Mouse (Mus musculus): ENCODE measurements around the gene Mt1. TPM values are rescaled to one million over a fixed set of nuclear protein-coding genes. Genes with fewer than 3 reads are reported as not detected.

The Mt1 gene
- polyA plus RNA-seq, 1 experiment = 1,753 TPM

DNA sequence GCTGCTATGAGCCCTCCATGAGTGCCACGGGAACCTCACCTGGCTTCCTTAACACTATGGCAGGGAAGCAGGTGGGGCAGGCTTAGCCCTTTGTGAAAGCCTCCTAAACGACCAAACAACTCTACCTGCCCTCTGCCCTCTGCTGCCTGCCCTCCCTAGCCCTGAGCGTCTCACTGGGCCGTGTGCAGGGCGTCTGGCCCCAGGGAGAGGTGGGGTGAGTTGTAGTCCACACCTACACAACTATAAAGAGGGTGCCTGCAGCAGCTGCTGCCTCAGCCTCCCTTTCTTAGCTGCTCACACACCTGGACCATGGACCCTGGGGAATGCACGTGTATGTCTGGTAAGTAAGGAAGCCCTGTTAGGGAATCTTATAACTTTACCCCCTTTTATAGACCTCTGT lies 41.9 kb upstream of the Mt1 start, which contains the start of gene Mt4:
Mt4 (plus strand) TSS at position 265 of the 400 bp plus-strand sequence.
- H3K4me1 ChIP-seq (ENCODE audit: control insufficient read depth, insufficient read depth, low read length) = no peaks in the 10 kb centered on the region
- TF ChIP-seq POLR2A (IDR thresholded peaks at IDR 0.05; ENCODE audit: control insufficient read depth, low read depth, low read length) (no peak), CTCF (IDR thresholded peaks at IDR 0.05; ENCODE audit: control insufficient read depth, insufficient read depth, insufficient replicate concordance, low read depth, low read length) (no peak)
- H3K4me3 ChIP-seq (ENCODE audit: control insufficient read depth, low read depth, low read length) = no peak within 1 kb of the TSS
- no peak within 1 kb of the TSS for H3K27ac ChIP-seq (ENCODE audit: control insufficient read depth, insufficient read depth, low read depth, low read length)
- no peaks in the 10 kb centered on the region for H3K36me3 ChIP-seq (ENCODE audit: control insufficient read depth, insufficient read depth, low read length)
- no peaks in the 10 kb centered on the region for H3K27me3 ChIP-seq (ENCODE audit: control insufficient read depth, insufficient read depth, low read length)

DNA sequence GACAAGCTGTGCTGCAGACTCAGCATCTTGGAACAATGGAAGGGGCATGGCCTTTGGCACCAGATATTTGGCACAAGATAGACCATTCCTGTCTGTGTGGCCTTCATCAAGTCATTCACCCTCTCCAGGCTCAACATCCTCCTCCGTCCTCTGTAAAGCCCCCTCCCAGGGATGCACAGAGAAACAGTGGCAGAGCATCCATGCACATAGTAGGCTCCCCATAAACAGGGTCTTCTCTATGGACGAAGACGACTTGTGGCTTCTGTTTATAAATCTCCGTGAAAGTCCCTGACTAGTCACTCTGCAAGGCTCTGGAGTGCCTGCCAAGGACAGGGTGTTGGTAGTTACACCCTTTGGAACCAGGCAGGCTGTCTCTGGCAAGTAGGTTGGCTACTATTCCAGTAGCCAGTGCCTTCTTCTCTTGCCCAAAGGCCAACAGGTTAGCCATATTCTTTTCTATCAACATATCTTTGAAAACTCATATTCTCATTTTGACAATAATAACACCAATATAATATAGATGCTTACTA lies 38.6 kb upstream of the Mt1 start:
- no peaks in the 10 kb centered on the region for H3K36me3 ChIP-seq (ENCODE audit: control insufficient read depth, insufficient read depth, low read length)
- H3K27me3 ChIP-seq (ENCODE audit: control insufficient read depth, insufficient read depth, low read length) = no peaks in the 10 kb centered on the region
- no peaks in the 10 kb centered on the region for H3K4me1 ChIP-seq (ENCODE audit: control insufficient read depth, insufficient read depth, low read length)
- TF ChIP-seq CTCF (IDR thresholded peaks at IDR 0.05; ENCODE audit: control insufficient read depth, insufficient read depth, insufficient replicate concordance, low read depth, low read length) (no peak), POLR2A (IDR thresholded peaks at IDR 0.05; ENCODE audit: control insufficient read depth, low read depth, low read length) (no peak)
- no peak overlapping the region for H3K27ac ChIP-seq (ENCODE audit: control insufficient read depth, insufficient read depth, low read depth, low read length)
- no peak overlapping the region for H3K4me3 ChIP-seq (ENCODE audit: control insufficient read depth, low read depth, low read length)

DNA sequence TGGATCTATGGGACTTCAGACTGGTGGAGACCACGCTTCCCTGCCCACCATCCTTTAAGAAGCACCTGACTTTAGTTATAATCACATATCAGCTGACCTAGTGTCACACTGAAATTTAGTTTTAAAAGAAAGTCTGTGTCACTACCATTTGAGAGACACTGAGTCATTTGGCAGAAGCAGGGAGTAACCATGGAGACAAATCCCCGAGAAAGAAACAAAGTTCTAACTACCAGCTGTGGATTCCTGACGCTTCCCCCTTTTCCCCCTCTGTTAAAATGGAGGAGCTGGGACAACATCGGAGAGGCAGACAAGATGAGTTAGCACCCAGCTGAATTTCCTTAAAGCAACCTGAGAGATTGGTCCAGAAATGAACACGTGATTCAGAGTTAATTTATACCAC lies 30.6 kb upstream of the Mt1 start:
- H3K27me3 ChIP-seq (ENCODE audit: control insufficient read depth, insufficient read depth, low read length) = no peaks in the 10 kb centered on the region
- peaks cover 3% of the 10 kb centered on the region for H3K4me1 ChIP-seq (ENCODE audit: control insufficient read depth, insufficient read depth, low read length)
- no peaks in the 10 kb centered on the region for H3K36me3 ChIP-seq (ENCODE audit: control insufficient read depth, insufficient read depth, low read length)
- TF ChIP-seq POLR2A (IDR thresholded peaks at IDR 0.05; ENCODE audit: control insufficient read depth, low read depth, low read length) (no peak), CTCF (IDR thresholded peaks at IDR 0.05; ENCODE audit: control insufficient read depth, insufficient read depth, insufficient replicate concordance, low read depth, low read length) (no peak)
- no peak overlapping the region for H3K4me3 ChIP-seq (ENCODE audit: control insufficient read depth, low read depth, low read length)
- no peak overlapping the region for H3K27ac ChIP-seq (ENCODE audit: control insufficient read depth, insufficient read depth, low read depth, low read length)

DNA sequence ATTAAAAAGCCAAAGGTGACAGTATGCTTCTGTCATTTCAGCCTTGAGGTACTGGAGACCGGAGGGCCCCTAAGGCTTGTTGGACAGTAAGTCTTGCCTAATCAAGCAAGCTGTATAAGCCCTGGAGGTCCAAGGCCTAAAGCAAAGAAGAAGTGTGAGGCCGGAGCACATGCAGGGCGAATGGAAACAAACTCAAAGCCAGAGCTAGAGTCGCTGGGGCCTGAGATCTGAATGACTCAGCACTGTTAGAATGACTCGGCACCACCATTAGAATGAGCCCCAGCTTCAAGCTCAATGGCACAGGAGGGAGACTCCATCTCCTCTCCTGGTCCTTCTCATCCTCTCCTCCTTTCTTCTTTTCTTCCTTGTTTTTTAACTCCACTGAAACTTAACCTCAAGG lies 28.0 kb upstream of the Mt1 start:
- Histone ChIP-seq H3K36me3 (ENCODE audit: control insufficient read depth, insufficient read depth, low read length) (no peaks in the 10 kb centered on the region), H3K4me3 (ENCODE audit: control insufficient read depth, low read depth, low read length) (no peak overlapping the region), H3K27ac (ENCODE audit: control insufficient read depth, insufficient read depth, low read depth, low read length) (no peak overlapping the region), H3K27me3 (ENCODE audit: control insufficient read depth, insufficient read depth, low read length) (no peaks in the 10 kb centered on the region), H3K4me1 (ENCODE audit: control insufficient read depth, insufficient read depth, low read length) (peaks cover 8% of the 10 kb centered on the region)
- TF ChIP-seq POLR2A (IDR thresholded peaks at IDR 0.05; ENCODE audit: control insufficient read depth, low read depth, low read length) = no peak
- TF ChIP-seq CTCF (IDR thresholded peaks at IDR 0.05; ENCODE audit: control insufficient read depth, insufficient read depth, insufficient replicate concordance, low read depth, low read length) = no peak

DNA sequence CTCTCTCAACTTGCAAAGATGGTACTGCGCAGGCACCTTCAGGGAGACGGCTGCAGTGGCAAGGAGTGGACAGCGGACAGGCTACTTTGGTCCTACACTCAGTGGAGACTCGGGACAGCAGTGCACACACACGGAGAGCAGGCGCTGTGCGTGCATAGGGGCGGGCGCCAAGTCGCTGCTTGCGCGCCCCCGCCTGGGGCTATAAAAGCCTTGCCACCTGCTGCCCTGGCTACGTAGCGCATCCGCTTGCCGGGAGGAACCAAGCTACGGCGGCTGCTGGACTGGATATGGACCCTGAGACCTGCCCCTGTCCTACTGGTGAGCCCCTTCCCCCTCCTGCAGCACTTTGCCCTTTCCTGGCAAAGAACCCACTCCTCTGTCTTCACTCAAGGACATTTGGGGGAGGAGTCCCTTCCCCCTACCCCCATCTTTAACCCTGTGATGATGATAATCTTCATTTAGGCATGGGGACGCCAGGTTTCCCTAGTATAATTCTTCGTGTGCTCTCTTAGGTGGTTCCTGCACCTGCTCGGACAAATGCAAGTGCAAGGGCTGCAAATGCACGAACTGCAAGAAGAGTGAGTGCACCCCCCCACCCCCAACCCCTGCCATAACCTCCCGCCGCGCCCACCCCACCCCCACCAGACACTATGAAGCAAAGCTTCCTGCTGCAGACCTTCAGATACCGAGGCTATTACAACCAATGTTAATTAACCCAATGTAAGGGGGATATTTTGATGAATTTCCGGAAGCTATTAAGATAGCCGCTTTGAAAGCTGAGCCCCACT lies 26.2 kb upstream of the Mt1 start, which contains the start of gene Mt3:
Mt3 (plus strand) TSS at position 95 of the 788 bp plus-strand sequence.
- Histone ChIP-seq H3K27me3 (ENCODE audit: control insufficient read depth, insufficient read depth, low read length) (no peaks in the 10 kb centered on the region), H3K4me3 (ENCODE audit: control insufficient read depth, low read depth, low read length) (peak within 1 kb of the TSS; percentile 57), H3K27ac (ENCODE audit: control insufficient read depth, insufficient read depth, low read depth, low read length) (no peak within 1 kb of the TSS), H3K4me1 (ENCODE audit: control insufficient read depth, insufficient read depth, low read length) (peaks cover 8% of the 10 kb centered on the region), H3K36me3 (ENCODE audit: control insufficient read depth, insufficient read depth, low read length) (no peaks in the 10 kb centered on the region)
- TF ChIP-seq POLR2A (IDR thresholded peaks at IDR 0.05; ENCODE audit: control insufficient read depth, low read depth, low read length) (no peak), CTCF (IDR thresholded peaks at IDR 0.05; ENCODE audit: control insufficient read depth, insufficient read depth, insufficient replicate concordance, low read depth, low read length) (no peak)

DNA sequence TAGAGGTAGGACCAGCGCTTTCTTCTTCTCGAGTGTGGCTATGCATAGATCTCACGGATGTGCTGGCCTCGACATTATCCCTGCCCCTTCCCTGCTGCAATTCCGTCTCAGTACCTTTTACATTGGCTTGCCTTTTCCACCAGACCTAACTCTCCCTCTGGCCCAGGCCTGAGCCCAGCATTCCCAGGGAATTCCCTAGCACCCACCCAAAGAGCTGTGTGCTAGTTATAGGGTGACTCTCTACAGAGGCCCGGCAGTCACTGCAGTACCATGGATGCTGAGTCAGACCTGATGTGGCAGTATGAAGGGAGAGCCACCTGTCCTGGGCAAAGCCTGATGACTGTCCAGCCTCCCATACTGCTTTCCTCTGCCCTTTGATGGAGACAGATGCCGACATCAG lies 25.4 kb upstream of the Mt1 start:
- Histone ChIP-seq H3K36me3 (ENCODE audit: control insufficient read depth, insufficient read depth, low read length) (no peaks in the 10 kb centered on the region), H3K27me3 (ENCODE audit: control insufficient read depth, insufficient read depth, low read length) (no peaks in the 10 kb centered on the region), H3K4me3 (ENCODE audit: control insufficient read depth, low read depth, low read length) (no peak overlapping the region), H3K4me1 (ENCODE audit: control insufficient read depth, insufficient read depth, low read length) (peaks cover 8% of the 10 kb centered on the region), H3K27ac (ENCODE audit: control insufficient read depth, insufficient read depth, low read depth, low read length) (no peak overlapping the region)
- TF ChIP-seq CTCF (IDR thresholded peaks at IDR 0.05; ENCODE audit: control insufficient read depth, insufficient read depth, insufficient replicate concordance, low read depth, low read length) = no peak
- no peak for TF ChIP-seq POLR2A (IDR thresholded peaks at IDR 0.05; ENCODE audit: control insufficient read depth, low read depth, low read length)

DNA sequence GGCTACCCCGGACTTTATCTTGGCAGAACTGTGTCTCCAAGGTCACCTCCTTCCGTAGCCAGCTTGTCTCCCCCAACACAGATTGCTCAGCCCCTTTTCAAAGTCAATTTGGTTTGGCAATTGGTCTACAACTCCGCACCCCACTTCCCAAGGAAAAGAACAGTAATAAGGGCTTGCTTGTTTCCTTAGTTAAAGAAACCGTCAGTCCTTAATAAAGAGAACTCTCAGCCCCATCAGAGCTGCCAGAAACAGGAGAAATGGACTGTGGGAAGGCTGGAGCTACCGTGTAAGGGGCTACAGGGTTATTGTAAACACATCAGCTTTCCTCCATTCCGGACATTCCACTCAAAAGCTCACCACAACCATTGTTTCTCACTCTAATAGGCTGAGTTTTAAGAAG lies 24.3 kb upstream of the Mt1 start:
- peaks cover 8% of the 10 kb centered on the region for H3K4me1 ChIP-seq (ENCODE audit: control insufficient read depth, insufficient read depth, low read length)
- no peak overlapping the region for H3K4me3 ChIP-seq (ENCODE audit: control insufficient read depth, low read depth, low read length)
- H3K36me3 ChIP-seq (ENCODE audit: control insufficient read depth, insufficient read depth, low read length) = no peaks in the 10 kb centered on the region
- no peaks in the 10 kb centered on the region for H3K27me3 ChIP-seq (ENCODE audit: control insufficient read depth, insufficient read depth, low read length)
- TF ChIP-seq POLR2A (IDR thresholded peaks at IDR 0.05; ENCODE audit: control insufficient read depth, low read depth, low read length) = no peak
- no peak for TF ChIP-seq CTCF (IDR thresholded peaks at IDR 0.05; ENCODE audit: control insufficient read depth, insufficient read depth, insufficient replicate concordance, low read depth, low read length)
- peak overlapping the region; percentile 20; the same call in 1 of the 2 replicates for H3K27ac ChIP-seq (ENCODE audit: control insufficient read depth, insufficient read depth, low read depth, low read length)
